ENCODE assay signal across 9 mouse cellular contexts in the genomic region with DNA sequence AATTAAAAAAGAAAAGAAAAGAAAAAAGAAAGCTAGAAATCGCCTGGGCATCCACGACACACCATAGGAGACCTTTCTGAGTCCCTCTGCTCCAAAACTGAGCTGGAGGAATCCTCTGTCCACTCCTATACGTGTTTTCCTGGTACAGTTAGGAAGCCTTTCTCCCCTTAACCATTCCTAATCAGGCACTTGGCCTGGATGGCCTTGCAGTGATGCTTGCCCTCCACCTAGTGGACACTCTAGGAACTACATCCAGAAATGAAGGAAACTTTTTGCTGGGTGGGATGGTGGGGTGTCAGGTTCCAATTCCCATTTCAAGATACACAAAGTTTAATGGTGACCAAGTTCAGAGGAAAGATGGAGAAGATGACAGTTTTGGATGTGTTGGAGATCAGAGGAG. TPM values are rescaled to one million over a fixed set of nuclear protein-coding genes. Genes with fewer than 3 reads are reported as not detected.
DNase-seq lines count a peak whose midpoint lies in the region; ATAC-seq lines count a peak whose summit lies in the region.
"Had no signal": no experiment of that assay in that cellular context is flagged by ENCODE, and none has a peak within 500 bp of the region (broad histone marks: within the 10 kb centered on the region; RNA-seq: fewer than 3 reads in every experiment).

No protein-coding gene starts in this region.

- H3K27ac ChIP-seq in hindbrain, embryonic 10.5 days: no peak overlapping the region
- H3K27ac ChIP-seq in hindbrain, embryonic 12.5 days: no peak overlapping the region
- H3K27ac ChIP-seq in stomach, embryonic 14.5 days (ENCODE audit: low read length): no peak overlapping the region
- H3K27ac ChIP-seq: macrophage had no signal

- no peaks in the 10 kb centered on the region for H3K9me3 ChIP-seq in hindbrain, embryonic 10.5 days
- no peaks in the 10 kb centered on the region for H3K9me3 ChIP-seq in hindbrain, embryonic 12.5 days (replicated peaks)
- no peaks in the 10 kb centered on the region for H3K9me3 ChIP-seq in stomach, embryonic 14.5 days (ENCODE audit: control insufficient read depth, low read depth, low read length)

- no peak overlapping the region for H3K4me3 ChIP-seq in hindbrain, embryonic 10.5 days
- H3K4me3 ChIP-seq in hindbrain, embryonic 12.5 days: no peak overlapping the region
- H3K4me3 ChIP-seq in stomach, embryonic 14.5 days (ENCODE audit: low read depth, low read length): no peak overlapping the region

- 5% methylated on average over 3 of the region's 3 CpGs for WGBS in hindbrain, embryonic 10.5 days
- 5% methylated on average over 3 of the region's 3 CpGs for WGBS in hindbrain, embryonic 12.5 days
- WGBS in stomach, embryonic 14.5 days: 12% methylated on average over 3 of the region's 3 CpGs

- H3K27me3 ChIP-seq in hindbrain, embryonic 10.5 days (ENCODE audit: insufficient read depth, poor library complexity, severe bottlenecking): peaks cover 15% of the 10 kb centered on the region
- H3K27me3 ChIP-seq in hindbrain, embryonic 12.5 days: peaks cover 10% of the 10 kb centered on the region
- no peaks in the 10 kb centered on the region for H3K27me3 ChIP-seq in stomach, embryonic 14.5 days (ENCODE audit: control insufficient read depth, insufficient read depth, low read length)

- H3K9ac ChIP-seq in hindbrain, embryonic 12.5 days: no peak overlapping the region
- H3K9ac ChIP-seq in stomach, embryonic 14.5 days (replicated peaks; ENCODE audit: low read depth, low read length): no peak overlapping the region

- H3K4me1 ChIP-seq in hindbrain, embryonic 10.5 days (replicated peaks): peaks cover 41% of the 10 kb centered on the region
- peaks cover 32% of the 10 kb centered on the region for H3K4me1 ChIP-seq in hindbrain, embryonic 12.5 days
- peaks cover 2% of the 10 kb centered on the region; the same call in 1 of the 2 replicates for H3K4me1 ChIP-seq in stomach, embryonic 14.5 days (ENCODE audit: control insufficient read depth, insufficient read depth, low read length)

- H3K4me2 ChIP-seq in hindbrain, embryonic 12.5 days (replicated peaks): no peak overlapping the region
- H3K4me2 ChIP-seq in stomach, embryonic 14.5 days (replicated peaks; ENCODE audit: low read depth, low read length): no peak overlapping the region

- ATAC-seq in hindbrain, embryonic 12.5 days (ENCODE audit: low FRiP score): no peak
- peak; percentile 51; the same call in 1 of the 2 replicates for ATAC-seq in stomach, embryonic 14.5 days (ENCODE audit: insufficient number of reproducible peaks, insufficient read depth, low FRiP score, low read depth)

- peak; percentile 75 for DNase-seq in hindbrain, embryonic 10.5 days (ENCODE audit: low spot score)
- DNase-seq in R1 (ENCODE audit: low read depth, low spot score): peak; percentile 89
- DNase-seq in cerebellum, postnatal 25 days: peak; percentile 72 to 83
- DNase-seq in gastrocnemius, postnatal 4 days (ENCODE audit: low spot score in 2 of 2): peak; percentile 53 to 65
- DNase-seq in kidney, postnatal 4 days: peak; percentile 67 to 77
- peak; percentile 92 for DNase-seq in mesoderm, embryonic 11.5 days (ENCODE audit: low read depth, low spot score)

- no peaks in the 10 kb centered on the region for H3K36me3 ChIP-seq in hindbrain, embryonic 10.5 days
- no peaks in the 10 kb centered on the region for H3K36me3 ChIP-seq in hindbrain, embryonic 12.5 days
- H3K36me3 ChIP-seq in stomach, embryonic 14.5 days (ENCODE audit: control insufficient read depth, insufficient read depth, low read length): no peaks in the 10 kb centered on the region

RNA-seq across cellular contexts. Expression of gene Ahdc1, which starts 5.8 kb away (rescaled TPM):
- 9.0 and 9.7 TPM in 2 replicates for polyA plus RNA-seq in hindbrain, embryonic 10.5 days (2016; fragmentation: Nextera tagmentation; extraction: Ambion mirVana)
- 12.8 and 15.3 TPM in 2 replicates for polyA plus RNA-seq in hindbrain, embryonic 12.5 days (2016; fragmentation: Nextera tagmentation; extraction: Ambion mirVana)
- 100 to 1,000 TPM; 107 to 112 TPM for total RNA-seq in gastrocnemius, postnatal 4 days (2021)
- polyA plus RNA-seq in stomach, embryonic 14.5 days (2014; fragmentation: Nextera tagmentation; extraction: Ambion mirVana): 10.3 and 10.7 TPM in 2 replicates

RNA-seq across cellular contexts. Expression of gene Fgr, which starts 31.3 kb away (rescaled TPM):
- polyA plus RNA-seq in hindbrain, embryonic 10.5 days (2016; fragmentation: Nextera tagmentation; extraction: Ambion mirVana): 0.14 TPM in 1 of 2 replicates, not detected in the other
- polyA plus RNA-seq in hindbrain, embryonic 12.5 days (2016; fragmentation: Nextera tagmentation; extraction: Ambion mirVana): 0.08 TPM in 1 of 2 replicates, not detected in the other
- total RNA-seq in gastrocnemius, postnatal 4 days (2021): under 1 TPM; 0.47 to 0.78 TPM
- polyA plus RNA-seq in stomach, embryonic 14.5 days (2014; fragmentation: Nextera tagmentation; extraction: Ambion mirVana): 0.13 and 0.19 TPM in 2 replicates
